Mouse (Mus musculus) frontal cortex, postnatal 25 days (tissue): ENCODE results near the gene Sec14l1.

Experiments
- DNase-seq, 2 experiments: peaks; one replicate each; pipeline ENCODE4 v3.0.0; 2022; ENCODE audit warnings: low spot score in 2 of 2

Sec14l1 gene

DNA sequence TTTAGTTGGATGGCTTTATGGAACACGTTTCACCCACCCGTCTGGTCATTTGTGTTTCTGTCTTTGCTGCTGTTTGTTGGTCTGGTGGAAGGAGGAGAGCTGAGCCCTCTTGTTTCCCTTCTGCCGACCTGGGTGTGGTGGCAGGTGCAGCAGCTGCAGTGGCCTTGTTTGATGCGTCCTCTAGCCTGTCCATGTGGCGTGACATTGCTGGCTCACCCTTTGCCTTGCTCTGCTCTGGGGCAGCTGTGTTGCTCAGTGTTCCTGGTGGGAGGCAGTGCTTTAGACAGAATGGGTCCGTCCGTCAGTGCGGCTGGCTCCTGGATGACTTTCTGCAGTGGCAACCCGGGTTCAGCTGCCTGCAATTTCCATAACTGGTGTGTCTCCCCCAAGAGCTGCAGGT, 38.6 kb downstream of the Sec14l1 start:
- DNase-seq: no peak

DNA sequence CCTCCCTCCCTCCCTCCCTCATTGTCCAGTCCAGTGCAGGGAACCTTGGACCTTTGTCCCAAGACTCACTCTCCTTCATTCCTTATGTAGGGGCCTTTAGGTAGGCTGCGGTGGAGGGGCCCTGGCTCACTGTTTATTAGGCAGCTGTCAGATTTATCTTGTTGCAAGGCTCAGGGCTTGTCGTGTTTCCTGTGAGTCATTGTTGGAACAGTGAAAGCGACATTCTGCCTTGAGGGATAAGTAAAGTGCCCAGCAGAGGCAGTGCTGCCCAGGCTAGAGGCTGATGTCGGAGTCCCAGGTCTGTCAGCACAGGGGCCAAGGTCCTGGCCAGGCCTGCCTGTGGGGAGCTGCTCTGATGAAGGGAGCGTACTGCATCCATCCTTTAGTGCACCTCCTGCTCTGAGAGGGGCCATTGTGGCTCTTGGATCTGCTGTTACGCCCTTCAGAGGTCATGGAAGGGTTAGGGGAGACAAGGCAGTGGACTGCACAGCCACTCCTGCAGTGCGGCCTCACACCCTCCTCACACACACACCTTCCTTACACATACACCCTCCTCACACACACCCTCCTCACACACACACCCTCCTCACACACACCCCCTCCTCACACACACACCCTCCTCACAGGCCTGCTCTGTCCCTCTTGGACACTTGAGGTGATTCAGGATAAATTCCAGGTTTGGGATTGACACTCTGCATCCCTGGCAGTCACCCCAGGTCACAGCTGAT, 39.3 kb downstream of the Sec14l1 start:
- DNase-seq: no peak

DNA sequence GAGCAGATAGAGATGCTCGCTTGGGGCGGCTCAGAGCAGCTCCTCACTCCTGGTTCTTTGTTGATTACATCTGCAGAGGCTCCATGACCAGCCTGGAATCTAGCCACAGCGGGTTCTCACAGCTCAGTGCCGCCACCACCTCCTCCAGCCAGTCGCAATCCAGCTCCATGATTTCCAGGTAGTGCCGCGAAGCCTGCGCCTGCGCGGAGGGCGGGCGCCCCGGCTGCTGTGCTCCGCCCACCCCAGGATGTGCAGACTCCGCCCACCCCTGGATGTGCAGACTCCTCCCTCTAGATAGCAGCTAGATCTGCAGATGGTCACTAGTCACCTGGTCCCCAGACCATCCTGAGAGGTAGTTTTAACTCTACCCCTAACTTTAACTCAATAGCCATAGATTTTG, 41.8 kb downstream of the Sec14l1 start:
- DNase-seq: no peak

DNA sequence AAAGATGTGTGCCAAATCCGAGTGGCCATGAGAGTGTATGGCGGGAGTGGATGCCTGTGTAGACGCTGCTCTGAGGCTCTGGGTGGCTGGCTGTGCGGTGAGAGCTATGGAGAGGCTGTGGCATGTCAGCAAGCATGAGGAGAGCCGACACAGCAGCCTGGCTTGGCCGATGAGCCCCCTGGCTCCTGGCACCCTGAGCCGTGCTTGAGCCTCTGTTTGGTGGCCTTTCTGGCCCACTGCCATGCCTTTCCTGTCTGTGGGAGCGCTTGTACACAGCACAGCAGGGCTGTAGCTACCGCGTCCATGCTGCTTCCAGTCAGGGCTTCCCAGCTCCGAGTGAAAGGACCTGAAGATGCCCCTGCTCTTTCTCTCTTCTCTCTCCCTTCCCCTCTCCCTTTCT, 43.4 kb downstream of the Sec14l1 start:
- no peak for DNase-seq

DNA sequence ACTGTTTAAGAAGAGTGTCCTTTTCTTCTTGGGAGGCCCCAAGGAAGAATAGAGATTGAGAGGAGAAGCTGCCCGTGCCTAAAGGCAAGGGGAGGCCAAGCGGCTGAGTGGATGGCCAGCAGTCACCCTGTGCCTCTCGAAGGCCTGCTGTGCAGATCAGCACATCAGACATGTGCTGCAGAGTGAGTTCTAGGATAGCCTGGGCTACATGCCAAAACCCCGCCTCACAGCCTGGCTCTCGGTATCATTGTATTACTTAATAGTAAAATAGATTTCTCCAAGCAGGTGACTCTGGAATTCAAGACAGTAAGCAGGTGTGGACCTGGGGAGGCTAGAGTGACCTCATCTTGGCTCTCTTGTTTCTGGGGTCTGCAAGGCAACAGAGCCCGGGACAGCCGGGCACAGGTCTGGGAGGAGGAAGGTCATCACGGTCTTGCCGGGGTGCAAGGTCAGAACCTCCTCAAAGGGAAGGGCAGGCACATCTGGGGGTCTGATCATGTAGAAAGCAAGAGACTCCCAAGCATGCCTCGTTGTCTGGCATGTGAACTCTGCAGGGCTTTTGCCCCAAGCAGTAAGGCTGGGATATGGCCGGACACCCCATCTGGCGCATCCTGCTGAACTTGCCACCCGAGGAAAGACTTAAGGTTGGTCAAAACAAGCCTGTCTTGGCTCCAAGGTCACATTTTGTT, 44.4 kb downstream of the Sec14l1 start:
- DNase-seq: no peak

DNA sequence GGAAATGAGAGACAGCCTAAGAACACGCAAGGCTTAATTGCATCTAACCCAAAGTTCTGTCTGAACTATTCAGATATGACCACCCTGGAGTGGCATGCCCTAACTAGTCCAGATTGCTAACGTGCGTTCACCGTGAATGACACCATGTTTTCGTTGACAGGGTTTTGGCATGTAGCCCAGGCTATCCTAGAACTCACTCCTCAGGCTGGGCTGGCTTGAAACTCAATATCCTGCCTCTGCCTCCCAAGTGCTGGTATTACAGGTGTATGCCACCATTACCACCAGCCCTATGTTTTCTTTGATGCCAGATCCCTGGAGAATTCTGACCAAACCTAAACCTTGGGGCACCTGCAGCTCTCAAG, 45.0 kb downstream of the Sec14l1 start:
- no peak for DNase-seq

DNA sequence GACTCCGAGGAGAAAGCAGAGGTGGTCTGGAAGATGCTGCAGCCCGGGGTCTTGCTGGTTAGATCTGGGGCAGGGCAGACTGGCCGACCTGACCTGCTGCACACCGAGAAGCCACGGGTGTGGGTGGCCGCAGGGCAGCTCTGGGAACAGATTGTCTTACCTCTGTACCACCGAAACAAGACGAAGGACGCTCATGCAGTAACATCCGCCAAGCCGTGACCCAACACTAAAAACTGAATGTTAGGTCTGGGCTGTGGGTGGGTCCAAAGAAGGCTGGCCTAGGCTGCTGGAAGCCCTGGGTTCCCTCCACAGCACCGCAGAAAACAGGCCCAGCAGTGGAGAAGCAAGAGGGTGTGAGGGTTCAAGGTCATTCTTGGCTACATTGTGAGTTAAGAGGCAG, 45.8 kb downstream of the Sec14l1 start:
- DNase-seq: no peak

DNA sequence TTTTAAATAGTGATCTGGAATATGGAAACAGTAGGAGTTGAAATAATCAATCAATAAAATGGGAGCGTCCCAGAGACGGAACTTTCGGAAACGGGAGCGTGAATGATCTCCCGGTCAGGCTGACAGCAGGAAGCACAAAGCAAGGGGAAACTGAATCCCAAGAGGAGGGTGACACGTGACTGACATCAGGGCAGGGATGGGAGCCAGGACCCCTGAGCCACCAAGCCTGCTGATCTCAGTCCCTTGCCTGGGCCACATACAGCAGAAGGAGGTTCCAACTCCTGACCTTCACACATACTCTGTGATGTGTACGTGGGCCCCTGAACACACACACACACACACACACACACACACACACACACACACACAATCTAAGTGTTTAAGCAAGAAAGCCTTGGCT, 46.6 kb downstream of the Sec14l1 start:
- no peak for DNase-seq

DNA sequence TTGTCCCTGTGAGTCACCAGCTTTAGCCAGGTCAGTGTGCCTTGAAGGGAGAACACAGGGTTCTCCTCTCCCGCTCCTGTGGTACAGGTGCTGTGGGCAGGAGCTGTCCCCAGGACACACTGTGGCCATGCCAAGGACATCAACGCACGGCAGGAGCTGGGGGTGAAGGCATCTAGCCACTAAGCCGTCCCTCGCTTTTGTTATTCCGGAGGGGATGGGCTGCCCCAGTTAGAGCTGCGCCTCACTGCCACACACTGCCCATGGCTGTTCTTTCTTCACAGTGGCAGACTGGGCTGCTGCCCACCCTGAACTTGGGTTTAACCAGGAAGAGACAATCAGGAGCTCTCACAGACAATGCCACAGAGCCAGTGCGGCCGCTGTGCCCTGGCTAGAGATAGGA, 48.1 kb downstream of the Sec14l1 start:
- no peak for DNase-seq

DNA sequence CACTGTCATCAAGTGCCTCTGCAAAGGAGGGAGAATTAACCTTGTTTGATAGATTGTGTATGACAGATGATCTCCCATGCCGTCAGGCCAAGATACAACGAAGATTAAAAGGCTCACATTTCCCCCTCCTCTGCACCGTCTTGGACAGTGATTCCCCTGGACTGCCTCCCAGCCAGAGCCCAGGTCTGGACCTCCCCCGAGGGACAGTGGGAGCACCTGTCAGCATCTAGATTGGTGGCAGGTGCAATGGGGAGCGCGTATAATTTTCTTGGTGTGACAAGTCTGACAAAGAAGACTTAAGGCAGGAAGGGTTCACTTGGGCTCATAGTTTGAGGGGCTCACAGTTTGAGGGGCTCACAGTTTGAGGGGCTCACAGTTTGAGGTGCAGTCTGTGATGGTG, 48.8 kb downstream of the Sec14l1 start:
- no peak for DNase-seq

DNA sequence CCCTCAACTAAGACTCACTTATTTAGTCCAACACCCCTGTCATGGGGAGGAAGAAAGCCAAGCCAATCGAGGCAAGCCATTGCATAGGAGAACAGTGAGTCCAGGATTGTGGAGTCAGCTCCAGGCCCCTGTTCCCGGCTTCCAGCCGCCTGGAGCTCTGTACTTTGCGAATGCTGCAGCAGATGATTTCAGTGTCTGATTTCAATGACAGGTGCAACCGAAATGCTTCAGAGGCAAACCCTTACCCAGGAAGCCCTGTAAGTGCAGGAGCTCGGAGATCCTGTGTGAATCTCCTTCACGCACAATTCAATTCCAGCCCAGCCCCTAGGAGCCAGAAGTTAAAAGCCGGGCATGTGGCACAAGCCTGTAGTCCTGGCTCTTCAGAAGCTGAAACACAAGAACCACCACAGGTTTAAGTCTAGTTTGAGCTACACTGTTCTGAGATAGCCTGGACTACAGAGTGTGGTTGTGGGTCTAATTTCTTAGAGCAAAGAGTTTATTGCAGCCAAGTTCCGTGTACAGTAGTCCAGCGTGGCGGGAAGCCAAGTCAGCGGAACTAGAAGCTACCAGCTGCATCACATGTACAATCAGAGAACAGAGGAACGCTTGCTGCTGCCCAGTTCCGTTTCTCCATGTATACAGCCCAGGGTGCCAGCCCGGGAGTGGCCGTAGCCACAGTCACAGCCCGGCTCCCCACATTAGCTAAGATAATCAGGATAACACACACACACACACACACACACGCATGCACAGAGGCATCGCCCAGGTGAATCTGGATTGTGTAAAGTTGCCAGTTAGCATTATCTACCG, 53.5 kb downstream of the Sec14l1 start:
- DNase-seq: no peak

DNA sequence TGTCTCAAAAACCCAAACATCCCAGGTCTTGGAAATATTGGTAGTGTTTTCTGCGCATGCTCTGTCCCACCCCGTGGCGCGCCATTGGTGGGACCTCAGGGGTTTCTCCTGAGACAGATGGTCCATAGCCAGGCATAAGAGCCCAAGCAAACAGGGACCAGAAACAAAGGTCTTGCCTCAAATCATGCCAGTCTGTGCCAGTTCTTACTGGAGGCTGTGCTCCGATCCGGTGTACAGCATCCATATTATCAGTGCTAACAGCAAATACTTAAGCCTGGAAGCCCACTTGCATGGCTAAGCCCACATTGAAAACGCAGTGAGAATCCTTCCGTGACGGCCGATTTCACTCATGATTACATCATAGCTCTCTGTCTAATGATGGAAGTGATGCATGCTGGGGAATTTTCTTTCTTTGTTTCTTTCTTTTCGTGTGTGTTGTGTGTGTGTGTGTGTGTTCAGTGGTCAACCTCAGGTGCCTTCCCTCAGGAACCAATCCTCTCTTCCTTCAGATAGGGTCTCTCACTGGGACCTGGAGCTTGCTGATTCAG, 54.2 kb downstream of the Sec14l1 start:
- no peak for DNase-seq

DNA sequence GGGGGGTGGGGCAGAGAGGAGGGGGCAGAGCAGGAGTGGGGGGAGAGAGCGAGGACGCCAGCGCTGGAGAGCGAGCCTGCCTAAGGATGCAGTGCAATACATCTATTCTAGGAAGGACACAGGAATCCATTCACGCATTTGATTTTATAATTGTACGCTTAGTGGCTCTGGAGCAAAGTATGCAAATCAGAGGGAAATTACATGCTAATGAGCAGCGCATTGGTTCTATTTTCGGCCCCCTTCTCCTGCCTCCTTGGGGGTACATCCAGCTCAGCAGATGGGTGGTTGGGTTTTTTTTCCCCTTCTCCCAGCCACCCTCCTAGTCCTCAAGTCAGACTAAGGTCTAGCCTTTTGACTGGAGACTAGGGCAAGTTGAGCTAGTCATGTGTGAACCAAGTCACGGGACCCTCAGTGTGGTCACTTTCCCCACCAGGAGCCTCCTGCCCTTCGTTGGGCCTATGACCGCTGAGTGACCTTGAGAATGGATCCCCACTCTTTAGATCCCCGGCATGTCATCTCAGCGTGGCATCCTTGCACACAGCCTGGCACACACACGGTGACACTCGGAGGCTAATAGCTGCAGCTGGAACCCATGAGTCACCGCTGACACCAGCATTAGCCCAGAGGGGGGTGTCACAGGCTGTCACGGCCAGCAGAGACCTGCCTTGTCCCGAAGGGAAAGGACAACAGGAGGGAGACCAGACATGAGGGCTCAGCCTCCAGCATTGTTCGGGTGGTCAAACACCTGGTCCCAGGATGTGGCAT, 55.0 kb downstream of the Sec14l1 start:
- no peak for DNase-seq

DNA sequence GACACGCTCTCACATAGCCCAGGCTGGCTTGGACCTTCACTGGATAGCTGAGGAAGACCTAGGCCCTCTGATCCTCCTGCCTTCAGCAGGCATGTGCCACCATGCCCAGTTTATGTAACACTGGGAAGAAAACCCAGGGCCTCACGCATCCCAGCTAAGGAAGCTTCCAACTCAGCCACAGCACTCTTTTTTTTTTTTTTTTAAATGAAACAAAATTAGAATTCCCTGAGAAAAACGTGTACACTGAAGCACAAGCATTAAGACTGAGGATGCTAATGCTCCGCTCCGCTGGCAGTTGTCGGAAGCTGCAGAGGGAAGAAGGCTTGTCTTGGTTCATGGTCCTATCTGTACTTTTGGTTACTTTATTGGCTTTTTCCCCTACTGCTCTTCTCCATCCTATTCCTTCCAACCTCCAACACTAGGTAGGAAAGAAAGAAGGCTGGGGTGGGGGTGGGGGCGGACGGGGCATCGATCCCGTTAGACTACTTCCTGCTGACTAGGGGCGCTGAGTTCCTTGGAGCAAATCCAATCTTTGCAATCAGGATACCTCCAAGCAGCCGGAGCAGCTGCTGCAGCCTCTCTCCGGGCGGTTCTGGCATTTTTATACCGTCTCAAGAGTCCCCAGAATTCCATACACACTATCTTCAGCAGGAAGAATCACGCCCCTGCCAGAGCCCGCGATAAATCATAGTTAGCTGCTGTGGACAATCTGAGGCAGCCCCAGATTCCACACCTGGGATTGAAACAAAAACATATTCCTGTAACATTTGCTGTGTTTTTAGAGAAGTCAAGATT, 59.3 kb downstream of the Sec14l1 start:
- DNase-seq: no peak

DNA sequence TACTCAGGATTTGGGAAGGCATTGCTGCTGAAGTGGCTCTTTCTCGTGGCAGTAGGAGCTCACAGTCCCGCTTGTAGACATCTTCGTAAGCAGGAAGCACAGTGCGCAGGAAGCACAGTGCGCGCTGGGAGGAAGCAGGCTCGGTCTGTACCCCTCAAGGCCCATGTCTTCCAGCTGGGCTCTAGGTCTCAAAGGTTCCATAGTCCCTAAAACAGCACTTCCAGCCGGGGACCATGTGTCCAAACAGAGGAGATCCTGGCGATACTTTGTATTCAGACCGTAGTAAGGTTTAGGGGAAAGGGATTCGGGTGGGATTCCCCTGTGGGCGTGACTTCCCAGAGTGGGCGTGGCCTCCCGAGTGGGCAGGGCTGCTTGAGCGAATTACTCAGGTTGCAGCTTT, 60.0 kb downstream of the Sec14l1 start:
- no peak for DNase-seq

DNA sequence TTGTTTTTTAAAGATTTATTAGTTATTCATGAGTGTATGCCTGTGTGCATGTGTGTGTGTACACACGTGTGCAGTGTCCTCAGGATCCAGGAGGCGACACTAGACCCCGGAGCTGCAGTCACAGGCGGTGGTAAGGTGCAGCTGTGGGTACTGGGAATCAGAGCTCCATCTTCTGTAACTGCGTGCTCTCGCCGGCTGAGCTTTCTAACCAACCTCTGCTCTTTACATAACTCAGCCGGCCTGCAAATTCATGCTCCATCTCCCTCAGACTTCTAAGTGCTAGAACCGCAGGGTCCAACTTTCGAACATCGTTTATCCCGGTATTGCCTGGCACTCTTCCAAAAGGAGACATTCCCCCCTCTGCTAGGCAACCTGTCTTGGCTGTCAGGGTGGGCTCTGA, 60.5 kb downstream of the Sec14l1 start:
- no peak for DNase-seq

DNA sequence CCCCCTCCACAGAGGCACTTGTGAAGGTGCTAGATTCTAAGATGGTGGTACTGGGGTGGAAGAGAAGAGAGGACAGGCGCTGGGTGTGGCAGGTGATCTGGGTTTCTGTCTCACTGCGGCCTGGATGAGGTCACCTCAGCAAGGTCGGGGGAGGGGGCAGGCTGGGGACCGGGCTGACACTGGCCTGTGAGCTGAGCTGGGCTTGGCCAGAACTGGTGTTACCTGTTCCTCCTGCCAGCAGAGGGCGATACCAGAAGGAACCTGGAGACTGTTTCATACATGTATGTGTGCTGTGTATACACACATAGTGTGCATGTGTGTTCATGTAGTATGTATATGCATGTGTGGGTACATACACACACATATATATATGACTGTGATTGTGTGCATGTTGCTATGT, 61.3 kb downstream of the Sec14l1 start:
- no peak for DNase-seq

DNA sequence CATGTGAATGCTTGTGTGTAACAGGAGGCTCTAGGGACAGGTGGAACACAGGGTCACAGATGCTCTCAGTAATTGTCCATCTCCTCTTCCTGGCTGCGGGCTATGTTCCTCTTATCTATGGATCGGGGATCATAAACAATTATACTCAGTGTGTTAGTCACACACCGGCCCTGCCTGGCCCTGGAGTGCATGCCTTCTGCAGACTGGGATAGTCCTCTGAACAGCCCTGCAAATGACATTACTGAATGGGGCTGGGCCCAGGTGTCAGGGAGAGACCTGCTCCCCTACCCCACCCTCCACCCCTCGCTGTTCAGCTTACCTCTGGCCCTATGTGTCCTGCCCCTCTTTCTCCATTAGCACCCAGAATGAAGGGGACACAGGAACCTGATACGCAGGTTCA, 61.9 kb downstream of the Sec14l1 start:
- DNase-seq: no peak

DNA sequence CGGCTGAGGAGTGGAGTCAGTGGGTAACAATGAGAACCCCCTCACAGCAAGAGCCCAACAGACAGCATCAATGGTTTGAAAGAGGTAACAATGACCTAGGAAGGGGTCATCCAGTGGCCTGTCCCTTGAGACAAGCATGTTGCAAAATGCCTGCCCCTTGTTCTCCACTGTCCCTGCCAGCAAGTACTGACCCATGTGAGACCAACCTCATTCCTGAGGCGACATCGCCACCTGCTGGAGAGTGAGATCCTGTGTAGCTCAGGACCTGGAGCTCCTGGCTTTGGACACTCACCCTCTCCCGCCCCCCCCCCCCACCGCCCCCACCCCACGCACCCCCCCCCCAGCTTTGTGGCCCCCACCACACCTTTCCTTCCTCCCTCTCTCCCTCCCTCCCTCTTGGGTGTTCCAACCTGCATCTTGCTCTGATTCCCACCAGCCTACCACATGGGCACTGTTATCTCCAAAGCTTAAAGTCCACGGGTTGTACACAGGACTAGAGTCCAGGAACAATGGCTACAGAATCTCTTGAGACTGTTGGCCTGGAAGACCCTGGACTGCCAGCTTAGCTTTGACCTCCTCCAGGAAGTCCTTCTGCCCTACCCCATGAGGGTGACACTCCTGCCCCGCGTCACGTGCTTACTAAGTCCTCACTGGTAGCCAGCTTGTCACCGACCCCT, 62.5 kb downstream of the Sec14l1 start:
- peak; percentile 89 to 93 for DNase-seq

DNA sequence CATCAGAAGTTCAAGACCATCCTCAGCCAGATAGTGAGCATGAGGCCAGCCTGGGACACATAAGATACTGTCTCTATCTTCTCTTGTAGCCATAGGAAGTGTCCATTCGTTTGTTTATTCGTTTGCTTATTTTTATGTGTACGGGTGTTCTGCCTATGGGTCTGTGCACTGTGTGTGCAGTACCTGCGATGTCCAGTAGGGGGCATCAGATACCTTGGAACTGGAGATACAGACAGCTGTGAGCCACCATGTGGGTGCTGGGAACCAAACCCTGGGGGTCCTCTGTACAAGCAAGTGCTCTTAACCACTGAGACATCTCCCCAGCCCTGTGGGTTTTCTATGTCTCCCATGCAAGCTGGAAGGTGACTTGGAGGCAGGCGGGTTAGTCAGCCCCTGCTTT, 64.9 kb downstream of the Sec14l1 start:
- DNase-seq: no peak

DNA sequence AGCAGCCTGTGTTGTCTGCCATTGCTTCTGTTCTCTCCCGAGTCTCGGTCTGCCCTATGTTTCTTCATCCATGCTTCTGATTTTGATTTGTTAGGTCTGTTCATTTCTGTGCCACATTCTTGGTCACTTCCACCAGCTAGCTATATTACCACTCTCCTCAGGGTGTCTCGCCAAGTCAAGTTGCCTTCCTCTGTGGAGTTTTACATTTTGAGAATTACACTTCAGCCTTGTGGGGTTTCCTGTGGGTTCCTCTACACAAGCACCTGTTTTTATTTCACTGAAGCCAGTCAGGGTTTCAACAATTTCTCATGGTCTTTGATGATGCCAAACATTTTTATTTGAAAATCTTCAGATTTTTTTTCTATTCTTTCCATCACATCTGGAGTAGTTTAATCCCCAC, 67.8 kb downstream of the Sec14l1 start:
- no peak for DNase-seq
